Mouse (Mus musculus) adrenal gland, adult (tissue): ENCODE results near the gene Glt8d2.

Experiments used
- DNase-seq, 2 experiments: peaks; one replicate each; pipeline ENCODE4 v3.0.0; 2022 to 2023; ENCODE audit warnings: low spot score in 1 of 2; ENCODE audit not compliant: inconsistent age in 2 of 2

Glt8d2 gene

DNA sequence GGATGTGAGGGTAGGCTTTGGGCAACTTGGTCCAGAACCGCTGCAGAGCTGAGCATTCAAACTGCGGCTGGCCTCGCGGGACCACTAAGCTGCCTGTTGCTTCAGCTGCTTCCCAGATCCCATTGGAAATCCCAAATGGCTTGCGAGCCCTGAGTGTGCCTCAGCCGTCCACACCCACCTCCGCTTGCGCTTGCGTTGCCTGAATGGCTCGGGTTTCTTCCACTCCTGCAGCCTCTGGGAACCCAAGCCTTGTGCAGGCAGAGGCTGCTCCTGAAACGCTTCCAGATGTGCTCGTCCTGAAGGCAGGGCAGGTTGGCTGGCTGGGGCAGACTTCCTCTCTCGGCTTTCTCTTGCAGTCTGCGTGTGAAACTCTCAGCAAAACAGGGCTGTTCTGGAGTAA, at the start of gene Glt8d2:
Gene Glt8d2, minus strand, starts transcription at position 157 of the 400 bp plus-strand sequence.
- DNase-seq: peak; percentile 60 to 76

DNA sequence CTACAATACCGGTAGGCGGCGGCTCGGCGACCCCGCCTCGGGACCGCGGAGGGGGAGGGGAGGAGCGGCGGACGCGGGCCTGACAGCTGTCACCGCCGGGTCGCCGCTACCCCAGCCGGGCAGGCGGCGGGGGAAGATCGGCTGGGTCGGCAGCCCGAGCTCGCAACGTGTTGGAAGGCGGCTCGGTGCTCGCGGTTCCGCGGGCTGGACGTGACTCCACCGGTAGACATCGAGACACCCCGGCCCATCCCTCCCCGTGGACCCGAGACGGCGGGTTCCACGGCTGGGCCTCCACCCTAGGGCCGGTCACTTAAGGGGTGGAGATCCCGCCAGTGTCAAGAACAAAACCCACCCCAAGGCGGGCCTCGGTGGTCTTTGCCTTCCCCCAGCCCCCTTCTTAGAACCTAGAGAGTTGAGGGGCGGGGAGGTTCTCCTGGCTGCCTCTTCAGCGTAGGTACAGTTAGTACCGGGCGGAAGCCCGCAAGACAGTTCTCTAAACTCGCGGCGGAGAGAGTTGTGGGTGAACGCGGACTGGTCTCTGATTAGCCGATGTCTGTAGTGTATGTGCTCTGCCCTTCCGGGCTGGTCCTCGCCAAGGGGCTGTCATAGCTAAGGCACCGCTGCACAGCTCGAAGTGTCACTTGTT, 9.0 kb upstream of the Glt8d2 start:
- peak in 1 of 2 experiments; percentile 31 for DNase-seq

DNA sequence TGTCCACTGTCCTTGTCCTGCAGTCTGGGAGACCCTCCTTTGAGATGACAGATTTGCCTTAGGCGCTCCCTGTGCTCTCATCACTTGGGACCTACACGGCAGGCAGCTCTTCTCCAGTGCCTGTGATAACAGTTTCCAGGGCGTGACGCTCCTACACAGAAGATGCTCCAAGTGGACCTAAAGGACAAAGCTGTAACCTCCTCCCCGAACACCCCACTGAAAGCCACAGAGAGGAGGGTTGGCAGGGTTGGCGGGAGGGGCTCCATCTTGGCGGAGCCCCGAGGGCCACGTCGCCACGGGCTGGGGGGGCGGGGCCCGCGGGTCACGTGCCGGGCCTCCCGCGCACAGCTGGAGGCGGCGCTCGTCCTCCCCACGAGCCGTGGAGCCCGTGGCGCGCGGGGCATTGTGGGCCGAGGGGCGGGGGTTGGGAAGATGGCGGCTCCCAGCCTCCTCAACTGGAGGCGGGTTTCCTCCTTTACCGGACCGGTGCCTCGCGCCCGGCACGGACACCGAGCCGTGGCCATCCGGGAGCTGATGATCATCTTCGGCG, 8.3 kb upstream of the Glt8d2 start:
- DNase-seq: peak; percentile 92 to 97

DNA sequence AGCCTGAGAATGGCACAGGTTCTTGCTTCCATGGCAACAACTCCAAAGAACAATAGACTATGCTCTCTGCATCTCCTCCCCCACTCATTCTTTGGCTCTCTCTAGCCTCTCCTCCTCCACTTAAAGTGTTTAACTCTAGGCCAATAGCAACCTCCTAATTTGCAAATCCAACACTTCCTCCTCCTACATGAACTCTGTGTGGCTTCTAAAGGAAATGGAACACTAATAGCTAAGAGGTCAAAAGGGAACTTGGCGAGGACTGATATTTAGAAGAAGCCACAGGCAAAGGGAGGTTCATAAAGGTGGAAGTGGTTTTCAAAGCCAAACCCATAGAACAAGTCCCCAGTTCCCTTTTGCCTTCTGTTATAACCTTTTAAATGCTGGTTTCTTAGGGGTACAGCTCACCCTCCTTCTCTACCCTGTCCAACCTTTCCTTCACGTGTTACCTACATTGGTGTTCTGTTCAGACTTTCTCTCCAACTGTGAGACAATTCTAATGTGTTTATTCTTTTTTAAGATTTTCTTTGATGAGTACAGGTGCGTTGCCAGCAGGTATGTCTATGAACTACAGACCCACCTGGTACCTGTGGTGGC, 7.0 kb upstream of the Glt8d2 start:
- DNase-seq: peak in 1 of 2 experiments; percentile 46

DNA sequence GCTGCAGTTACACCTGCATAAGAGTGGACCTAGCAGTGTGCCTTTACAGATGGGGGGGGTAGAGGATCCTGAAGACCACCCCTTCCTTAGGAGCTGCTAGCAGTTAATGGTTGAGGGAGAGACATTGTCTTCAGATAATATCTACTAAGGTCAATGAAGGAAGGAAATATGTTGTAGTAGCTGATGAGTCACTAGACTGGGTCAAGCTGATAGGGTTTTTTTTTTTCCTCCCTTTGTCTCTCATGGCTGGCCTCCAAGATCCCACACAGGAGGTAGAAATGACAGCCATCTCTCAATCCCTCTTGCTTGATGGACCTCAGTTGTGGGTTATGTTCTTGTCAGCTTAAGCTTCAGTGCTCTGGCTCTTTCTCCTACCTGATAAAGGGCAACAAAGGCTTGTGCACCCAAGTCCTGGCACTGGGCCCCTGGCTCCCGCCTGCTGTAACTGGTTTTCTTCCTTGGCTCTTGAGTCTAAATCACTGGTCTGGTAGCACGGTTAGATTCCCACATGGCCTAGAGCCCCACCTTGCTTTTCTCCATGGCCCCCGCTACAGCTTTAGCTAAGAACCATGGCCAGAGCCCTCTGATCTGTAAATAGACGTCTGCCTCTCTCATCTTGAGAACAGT, 6.1 kb upstream of the Glt8d2 start:
- DNase-seq: peak; percentile 22 to 73

DNA sequence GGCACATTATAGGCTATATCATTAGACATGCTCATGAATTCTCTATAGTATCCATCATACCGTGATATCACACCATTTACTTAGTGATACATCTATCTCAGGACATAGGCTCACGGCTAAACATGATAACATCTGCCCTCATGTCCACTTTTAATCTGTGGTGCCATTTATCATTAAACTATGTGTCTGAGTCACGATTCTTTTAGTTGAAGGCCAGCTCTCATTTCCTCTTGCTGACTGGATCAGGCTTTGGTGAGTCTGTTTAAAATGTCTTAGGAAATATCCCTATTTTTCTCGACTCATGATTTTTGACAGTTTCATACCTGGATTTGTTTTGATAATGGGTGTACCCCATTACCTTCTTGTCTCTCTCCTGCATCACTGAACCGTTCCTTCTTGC, 5.5 kb upstream of the Glt8d2 start, which contains the start of gene Hcfc2:
Gene Hcfc2, plus strand, starts transcription at position 205 of the 400 bp plus-strand sequence.
- DNase-seq: peak in 1 of 2 experiments; percentile 61

DNA sequence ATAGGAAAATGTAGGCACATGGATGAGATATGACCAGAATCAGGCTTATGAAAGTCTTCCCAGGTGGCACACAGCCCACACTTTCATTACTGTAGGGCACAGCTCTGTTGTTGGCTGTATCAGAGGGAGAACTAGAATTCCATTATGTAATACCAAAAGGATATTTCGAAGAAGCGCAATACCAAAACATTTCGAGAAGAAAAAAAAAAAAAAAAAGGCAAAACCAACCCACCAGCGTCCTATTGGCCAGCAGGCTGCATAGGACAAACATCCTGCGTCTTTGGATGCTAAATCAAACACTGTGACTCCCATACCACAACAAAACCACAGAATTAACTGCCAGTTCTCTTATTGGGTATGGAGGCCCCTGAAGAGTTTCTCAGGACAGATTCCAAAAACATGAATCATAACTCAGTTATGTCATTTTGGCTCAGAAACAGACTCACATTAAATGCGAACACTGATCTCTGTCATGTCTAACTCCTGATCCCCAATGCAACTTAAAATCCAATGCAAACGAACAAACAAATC, 704 bp downstream of the Glt8d2 start:
- peak in 1 of 2 experiments; percentile 65 for DNase-seq

DNA sequence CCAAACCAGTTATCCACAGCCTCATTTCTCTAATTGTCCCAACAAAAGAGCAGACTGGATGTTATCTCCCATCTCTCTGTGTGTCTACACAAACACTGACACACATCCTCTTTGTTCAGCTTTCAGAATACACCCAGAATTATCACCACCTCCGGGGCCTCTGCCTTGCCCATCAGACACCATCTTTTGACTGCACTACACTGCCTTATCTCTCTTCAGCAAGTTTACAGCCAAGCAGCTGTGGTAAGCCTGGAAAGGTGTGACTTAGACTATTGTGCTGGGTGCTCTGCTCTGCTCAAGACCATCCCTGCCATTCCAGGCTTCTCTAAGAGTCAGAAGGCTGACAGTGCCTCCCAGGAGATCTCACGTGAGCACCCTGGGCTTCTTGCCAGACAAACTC, 5.0 kb downstream of the Glt8d2 start:
- DNase-seq: no peak

DNA sequence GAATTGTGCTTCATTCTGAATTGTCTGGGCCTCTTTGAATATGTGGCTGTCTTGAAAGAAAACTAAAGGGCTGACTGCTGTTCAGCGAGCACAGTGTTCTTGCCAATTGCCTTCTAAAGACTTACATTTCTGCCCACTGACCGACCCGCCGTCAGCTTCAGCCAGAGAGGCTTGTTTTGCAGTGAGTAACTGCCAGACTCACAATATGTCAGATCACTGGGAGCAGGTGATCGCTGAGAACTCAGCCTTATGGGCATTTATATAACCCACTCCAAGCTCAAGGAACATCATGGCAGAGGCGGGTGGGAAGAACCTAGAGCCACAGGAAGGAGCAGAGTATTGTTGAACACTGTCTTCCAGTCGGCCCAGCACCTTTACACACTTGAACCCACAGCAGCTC, 8.8 kb downstream of the Glt8d2 start:
- DNase-seq: no peak

DNA sequence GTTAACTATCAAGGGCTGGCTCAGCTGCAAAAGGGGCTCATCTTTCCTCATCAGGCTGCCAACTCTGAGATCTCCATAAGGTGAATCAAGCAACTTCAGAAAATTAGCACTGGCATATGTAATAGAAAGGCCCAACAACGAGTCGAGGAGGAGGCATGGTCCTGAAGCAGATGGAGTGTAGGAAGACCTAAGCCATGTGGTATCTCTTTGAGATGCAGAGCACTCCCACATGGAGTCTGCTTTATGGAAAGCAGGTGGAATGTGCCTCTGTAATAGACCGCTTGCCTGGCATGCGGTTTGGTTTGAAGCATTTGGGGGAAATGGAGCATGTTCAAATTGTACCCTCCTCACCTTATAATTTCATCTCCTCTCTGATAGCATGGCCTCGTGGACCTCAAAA, 9.7 kb downstream of the Glt8d2 start:
- DNase-seq: no peak

DNA sequence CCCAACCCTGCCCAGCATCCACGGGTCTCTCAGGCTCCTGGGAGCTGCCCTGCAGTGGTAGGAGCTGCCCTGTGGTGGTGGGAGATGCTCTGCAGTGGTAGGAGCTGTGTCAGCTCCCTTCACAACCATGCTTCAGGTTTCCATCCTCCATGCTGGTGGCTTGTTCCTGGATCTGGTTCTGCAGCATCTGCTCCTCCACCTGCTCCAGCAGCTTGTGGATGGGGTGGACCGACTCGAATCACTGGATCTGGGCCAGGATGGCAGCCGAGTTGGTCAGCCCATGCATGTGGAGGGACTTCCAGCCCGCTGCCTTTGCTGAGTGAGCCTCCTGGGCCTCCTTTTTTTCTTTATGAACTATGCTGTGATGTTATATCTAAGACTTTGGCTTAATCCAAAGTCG, 13.5 kb downstream of the Glt8d2 start:
- DNase-seq: no peak

DNA sequence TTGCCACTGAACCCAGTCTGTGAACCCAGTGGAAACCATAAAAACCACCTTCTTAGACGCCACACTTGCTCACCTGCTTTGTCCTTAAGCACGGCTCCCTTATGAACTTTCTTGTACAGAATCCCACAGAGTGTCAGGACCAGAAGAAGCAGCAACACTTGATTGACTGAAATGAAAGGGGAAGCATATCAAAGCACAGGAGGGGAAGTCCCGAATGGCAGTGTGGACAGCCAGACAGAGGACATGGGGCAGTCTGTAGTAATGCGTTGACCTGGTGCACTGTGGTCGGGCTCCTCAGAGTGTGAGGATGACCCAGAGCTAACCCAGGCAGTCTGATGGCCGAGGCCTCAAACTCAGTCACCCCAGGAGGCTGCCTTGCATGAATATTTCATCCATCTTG, 20.2 kb downstream of the Glt8d2 start:
- no peak for DNase-seq

DNA sequence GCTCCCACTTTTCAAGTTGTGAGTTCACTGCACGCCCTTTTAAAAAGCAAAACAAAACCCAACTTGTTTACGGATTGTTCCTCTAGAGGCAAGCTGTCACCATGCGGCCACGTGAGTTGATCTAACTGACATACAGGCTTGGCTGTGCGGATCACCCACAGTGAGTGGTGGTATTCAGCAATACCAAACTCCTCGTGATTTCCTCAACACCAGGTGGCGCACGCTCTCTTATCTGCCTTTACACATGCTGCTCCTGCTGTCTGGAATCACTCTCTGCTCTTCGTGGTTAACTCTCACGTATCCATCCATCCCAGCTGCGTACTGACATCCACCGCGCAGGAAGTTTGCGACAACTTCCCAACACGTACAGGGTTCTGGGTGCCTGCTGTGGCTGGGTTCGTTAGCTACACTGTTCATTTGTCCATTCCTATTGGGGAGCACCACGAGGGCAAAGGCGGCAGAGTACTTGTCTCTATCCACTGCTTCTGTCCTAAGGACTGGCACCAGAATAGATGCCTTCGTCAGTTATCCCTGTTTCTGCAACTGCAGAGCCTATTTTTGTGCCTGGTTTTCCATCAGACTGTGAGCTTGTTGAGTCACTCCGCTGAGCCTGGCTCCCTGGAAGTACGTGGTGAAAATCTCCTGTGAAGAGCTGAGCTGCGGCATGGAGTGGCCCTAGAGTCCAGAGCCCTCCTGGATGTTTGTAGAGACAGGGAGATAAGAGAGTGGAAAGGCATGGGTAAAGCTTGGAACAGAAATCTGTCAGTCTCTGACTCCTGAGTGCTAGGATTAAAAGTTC, 23.8 kb downstream of the Glt8d2 start:
- DNase-seq: peak; percentile 82 to 93

DNA sequence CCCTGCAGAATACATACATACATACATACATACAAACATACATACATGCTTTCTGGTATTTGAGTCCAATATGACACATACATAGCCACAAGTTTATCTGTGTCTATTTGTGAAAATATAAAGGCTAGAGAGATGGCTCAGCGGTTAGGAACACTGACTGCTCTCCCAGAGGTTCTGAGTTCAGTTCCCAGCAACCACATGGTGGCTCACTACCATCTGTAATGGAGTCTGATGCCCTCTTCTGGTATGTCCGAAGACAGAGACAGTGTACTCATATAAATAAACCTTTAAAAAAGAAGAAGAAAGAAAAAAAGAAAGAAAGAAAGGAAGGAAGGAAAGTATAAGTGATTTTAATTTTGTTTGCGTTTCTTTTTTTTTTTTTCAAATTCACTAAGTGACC, 24.5 kb downstream of the Glt8d2 start:
- no peak for DNase-seq

DNA sequence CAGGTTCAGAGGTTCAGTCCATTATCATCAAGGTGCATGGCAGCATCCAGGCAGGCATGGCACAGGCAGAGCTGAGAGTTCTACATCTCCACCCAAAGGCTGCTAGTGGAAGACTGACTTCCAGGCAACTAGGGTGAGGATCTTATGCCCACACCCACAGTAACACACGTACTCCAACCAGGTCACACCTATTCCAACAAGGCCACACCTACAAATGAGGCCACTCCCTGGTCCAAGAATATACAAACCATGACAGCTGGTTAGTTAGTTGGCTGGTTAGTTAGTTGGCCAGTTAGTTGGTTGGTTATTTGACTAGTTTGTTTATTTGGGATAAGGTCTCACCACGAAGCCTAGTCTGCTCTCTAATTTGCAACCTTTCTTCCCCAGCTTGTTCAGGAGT, 27.2 kb downstream of the Glt8d2 start:
- no peak for DNase-seq

DNA sequence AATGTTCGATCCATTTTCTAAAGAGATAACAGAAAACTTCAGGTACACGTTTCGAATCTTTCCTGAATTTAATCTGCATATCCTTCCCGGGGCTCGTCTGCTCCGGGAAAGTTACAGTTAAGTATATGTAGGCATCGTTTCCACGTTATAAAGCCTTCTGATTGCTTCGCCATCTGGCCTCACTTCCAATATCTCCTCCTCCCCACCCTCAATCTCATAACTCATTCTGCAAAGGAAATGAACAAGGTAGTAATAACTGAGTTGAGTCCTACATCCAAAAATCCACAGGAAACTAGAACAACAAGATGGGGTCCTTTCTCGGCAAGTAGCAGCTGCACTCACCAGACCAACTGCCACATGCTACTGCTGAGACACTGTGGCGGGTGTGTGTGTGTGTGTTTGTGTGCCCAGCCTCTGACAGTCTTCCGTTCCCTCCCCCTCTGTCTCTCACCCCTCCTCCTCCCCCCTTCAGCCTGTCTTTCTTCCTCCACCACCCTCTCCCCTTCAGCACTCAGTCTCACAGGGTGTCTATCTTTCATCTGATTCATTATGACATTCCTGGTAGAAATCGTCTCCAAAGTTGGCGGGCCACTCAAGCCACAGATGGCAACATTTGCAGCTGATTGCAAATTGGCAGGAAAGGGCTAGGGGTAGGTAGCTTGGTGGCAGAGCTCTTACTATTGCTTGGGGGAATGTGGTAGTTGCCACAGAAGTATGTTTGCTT, 28.0 kb downstream of the Glt8d2 start:
- no peak for DNase-seq

DNA sequence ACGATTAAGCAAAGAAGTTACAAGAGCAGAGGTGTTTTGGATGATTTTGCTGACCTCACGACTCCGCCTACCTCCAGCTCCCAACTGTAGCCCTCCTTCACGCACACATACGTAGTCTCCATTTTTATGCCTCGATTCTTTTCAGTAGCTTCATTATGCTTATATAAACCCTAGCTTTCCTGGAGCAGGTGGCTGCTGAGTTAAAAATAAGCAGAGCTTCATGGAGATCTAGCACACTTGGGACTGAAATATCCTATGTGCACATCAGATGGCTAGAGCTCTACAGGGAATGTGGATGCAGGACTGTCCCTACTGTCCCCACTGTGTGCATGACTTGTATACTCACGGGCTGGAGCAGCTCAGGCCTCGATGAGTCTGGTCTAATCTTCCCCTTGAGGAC, 28.6 kb downstream of the Glt8d2 start:
- no peak for DNase-seq

DNA sequence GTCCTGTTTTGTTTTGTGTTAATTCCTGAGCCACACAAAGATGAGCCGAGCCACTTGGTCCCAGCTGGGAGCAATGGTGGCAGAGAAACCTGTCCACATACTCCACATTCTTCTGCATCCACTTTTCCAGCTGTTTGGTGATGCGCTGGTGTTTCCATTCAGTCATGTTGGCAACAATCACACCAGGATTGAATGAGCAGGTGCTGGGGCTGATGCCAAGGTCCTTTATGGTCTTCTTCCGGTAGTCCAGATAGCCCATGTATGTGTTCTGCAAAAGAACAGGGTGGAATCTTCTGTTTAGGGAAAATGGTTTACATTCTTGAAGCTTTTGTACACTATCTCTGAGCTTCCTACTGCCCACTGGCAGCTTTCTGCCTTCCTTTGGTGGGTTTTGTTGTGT, 35.9 kb downstream of the Glt8d2 start:
- DNase-seq: no peak

DNA sequence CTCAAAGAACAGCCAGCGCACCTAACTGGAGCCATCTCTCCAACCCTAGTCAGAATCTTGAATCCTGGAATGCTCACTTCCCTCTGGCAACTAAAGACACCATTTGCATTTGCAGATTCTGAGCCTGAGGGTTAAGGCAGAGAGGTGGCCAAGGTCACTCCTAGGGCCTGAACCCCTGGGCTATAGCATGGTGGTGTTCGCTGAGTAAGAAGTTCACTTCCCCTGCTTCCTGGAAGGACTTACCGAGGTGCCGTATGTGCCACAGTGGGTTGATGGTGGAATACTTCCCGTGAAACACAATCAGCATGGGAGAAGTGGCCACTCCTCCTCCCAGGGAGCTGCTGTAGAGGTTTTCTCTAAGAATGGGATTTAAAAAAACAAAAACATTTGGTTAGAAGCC, 37.8 kb downstream of the Glt8d2 start:
- no peak for DNase-seq

DNA sequence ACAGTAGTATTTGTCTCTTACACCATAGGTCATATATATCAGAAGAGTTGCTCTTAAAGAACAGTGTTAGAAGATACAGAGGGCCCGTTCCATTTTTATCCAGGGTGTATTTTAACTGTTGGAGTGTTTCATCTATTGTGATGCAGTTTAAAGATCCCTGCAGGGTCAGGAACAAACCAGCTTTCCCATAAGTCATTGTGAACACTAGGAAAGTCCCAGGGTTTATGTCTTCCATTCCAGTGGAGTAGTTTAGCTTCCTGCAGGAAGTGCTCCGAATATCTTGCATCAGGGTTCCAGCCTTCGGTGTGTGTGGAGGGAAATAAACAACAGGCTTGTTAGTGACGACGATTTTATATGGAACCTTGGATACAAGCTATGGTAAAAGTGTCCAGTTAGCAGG, 39.2 kb downstream of the Glt8d2 start:
- DNase-seq: no peak
